Mouse (Mus musculus): Measurements from ENCODE around the gene 4933430I17Rik. TPM values are rescaled to one million over a fixed set of nuclear protein-coding genes. Genes with fewer than 3 reads are reported as not detected.
A peak's percentile ranks its signal among the peaks of the same experiment; 100 is the strongest.

4933430I17Rik gene
- polyA plus RNA-seq, 1 experiment from 2014 or later = 1.3 TPM

DNA sequence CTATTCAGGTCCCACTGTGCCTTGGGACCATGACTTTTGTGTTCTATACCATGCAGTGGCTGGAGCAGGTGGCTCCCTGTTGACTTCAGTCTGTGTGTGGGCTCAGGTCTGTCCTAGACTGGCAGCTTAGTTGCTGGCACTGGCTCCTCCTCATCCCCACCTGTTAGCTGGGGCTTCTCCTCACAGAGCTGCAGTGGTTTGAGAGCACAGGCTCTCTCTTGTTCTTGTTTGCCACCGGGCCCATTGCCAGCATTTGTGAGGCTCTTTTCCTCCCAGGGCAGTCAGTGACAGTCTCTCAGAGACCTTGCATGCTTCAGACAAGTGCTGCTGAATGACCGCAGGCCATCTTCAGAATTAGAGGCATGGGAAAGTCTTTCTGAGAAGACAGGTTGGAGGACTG lies 32.5 kb upstream of the 4933430I17Rik start:
- H3K9me3 ChIP-seq = no peaks in the 10 kb centered on the region
- no peak overlapping the region for H3K27ac ChIP-seq (replicated peaks)
- no peak for DNase-seq (ENCODE audit: low spot score)
- 84% methylated on average over 2 of the region's 2 CpGs for WGBS
- peaks cover 4% of the 10 kb centered on the region; the same call in 1 of the 2 replicates for H3K4me1 ChIP-seq
- H3K36me3 ChIP-seq (replicated peaks) = peaks cover 2% of the 10 kb centered on the region; the same call in 1 of the 2 replicates
- H3K4me3 ChIP-seq = no peak overlapping the region
- no peaks in the 10 kb centered on the region for H3K27me3 ChIP-seq (replicated peaks; ENCODE audit: low read depth, poor library complexity, severe bottlenecking)

DNA sequence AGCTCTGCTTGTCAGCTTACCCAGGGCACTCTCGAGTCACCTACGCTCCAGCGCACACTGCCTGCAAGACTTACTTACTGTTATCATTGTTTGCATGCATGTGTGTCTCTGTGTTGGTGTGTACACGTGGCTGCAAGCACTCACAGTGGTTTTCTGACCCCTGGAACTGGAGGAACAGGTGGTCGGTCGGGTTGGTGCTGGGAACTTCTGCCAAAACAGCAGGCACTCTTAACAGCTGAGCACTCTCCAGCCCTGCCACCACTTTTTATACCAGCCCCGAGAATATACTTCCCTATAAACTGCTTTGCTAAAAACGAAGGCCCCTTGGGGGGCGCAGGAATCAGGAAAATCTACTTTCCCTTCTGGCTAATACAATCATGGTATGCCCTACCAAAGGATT lies 30.9 kb upstream of the 4933430I17Rik start:
- Histone ChIP-seq H3K4me3 (no peak overlapping the region), H3K4me1 (no peaks in the 10 kb centered on the region), H3K9me3 (no peaks in the 10 kb centered on the region), H3K27ac (replicated peaks) (no peak overlapping the region), H3K36me3 (replicated peaks) (peaks cover 17% of the 10 kb centered on the region), H3K27me3 (replicated peaks; ENCODE audit: low read depth, poor library complexity, severe bottlenecking) (no peaks in the 10 kb centered on the region)
- no peak for DNase-seq (ENCODE audit: low spot score)
- WGBS = 72% methylated on average over 9 of the region's 9 CpGs

GRCm38 (mm10) chr4:62495946-62496345 lies 29.2 kb upstream of the 4933430I17Rik start:
- H3K36me3 ChIP-seq (replicated peaks) = peaks cover 26% of the 10 kb centered on the region
- H3K9me3 ChIP-seq = no peaks in the 10 kb centered on the region
- 85% methylated on average over 8 of the region's 8 CpGs for WGBS
- no peak overlapping the region for H3K4me3 ChIP-seq
- no peaks in the 10 kb centered on the region for H3K27me3 ChIP-seq (replicated peaks; ENCODE audit: low read depth, poor library complexity, severe bottlenecking)
- no peak overlapping the region for H3K27ac ChIP-seq (replicated peaks)
- H3K4me1 ChIP-seq = peaks cover 2% of the 10 kb centered on the region; the same call in 1 of the 2 replicates
- DNase-seq (ENCODE audit: low spot score) = no peak

GRCm38 (mm10) chr4:62496815-62497214 lies 28.4 kb upstream of the 4933430I17Rik start:
- 88% methylated on average over 8 of the region's 8 CpGs for WGBS
- H3K4me3 ChIP-seq = no peak overlapping the region
- no peaks in the 10 kb centered on the region for H3K9me3 ChIP-seq
- H3K4me1 ChIP-seq = peaks cover 8% of the 10 kb centered on the region
- peaks cover 26% of the 10 kb centered on the region for H3K36me3 ChIP-seq (replicated peaks)
- no peak for DNase-seq (ENCODE audit: low spot score)
- no peak overlapping the region for H3K27ac ChIP-seq (replicated peaks)
- no peaks in the 10 kb centered on the region for H3K27me3 ChIP-seq (replicated peaks; ENCODE audit: low read depth, poor library complexity, severe bottlenecking)

DNA sequence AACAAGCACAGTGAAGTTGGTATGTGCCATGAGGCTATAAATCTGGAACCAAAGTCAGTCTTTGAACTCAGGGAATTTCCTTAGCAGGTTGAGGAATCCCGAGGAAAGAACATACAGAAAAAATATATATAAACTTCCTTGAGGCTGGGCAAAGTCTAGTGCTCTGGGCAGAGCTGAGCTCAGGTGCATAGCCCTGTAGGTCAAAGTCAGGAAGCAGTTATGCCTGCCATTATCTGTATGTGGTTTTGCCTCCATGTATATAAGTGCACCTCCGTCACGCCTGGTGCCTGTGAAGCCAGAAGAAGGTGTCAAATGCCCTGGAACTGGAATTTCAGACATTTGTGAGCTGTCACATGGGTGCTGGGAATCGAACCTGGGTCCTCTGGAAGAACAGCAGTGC lies 24.4 kb upstream of the 4933430I17Rik start:
- H3K36me3 ChIP-seq (replicated peaks) = peaks cover 26% of the 10 kb centered on the region
- H3K4me1 ChIP-seq = peaks cover 20% of the 10 kb centered on the region
- no peak overlapping the region for H3K27ac ChIP-seq (replicated peaks)
- no peak overlapping the region for H3K4me3 ChIP-seq
- H3K27me3 ChIP-seq (replicated peaks; ENCODE audit: low read depth, poor library complexity, severe bottlenecking) = no peaks in the 10 kb centered on the region
- H3K9me3 ChIP-seq = no peaks in the 10 kb centered on the region
- DNase-seq (ENCODE audit: low spot score) = no peak
- WGBS = 87% methylated on average over 4 of the region's 4 CpGs

DNA sequence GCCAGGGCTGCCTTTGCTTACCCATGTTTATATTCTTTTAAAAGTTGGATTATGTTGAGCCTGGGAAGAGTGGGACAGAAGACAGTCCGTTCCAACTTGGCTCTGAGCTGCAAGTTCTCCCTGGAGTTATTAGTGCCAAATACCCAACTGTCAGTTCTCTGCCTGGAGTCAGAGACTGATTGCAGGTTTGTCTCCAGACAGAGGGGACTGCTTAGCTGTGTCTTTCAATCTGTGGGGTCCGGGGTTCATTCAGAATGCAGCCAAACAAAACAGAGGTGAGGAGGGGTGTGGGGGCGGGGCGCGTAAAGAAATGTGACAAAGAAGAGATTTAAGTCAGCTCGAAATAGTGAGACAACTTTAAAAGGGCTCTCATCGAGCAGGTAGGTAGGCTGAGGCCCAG lies 23.6 kb upstream of the 4933430I17Rik start:
- no peak for DNase-seq (ENCODE audit: low spot score)
- 6% methylated on average over 7 of the region's 7 CpGs for WGBS
- peaks cover 26% of the 10 kb centered on the region for H3K36me3 ChIP-seq (replicated peaks)
- peak overlapping the region; percentile 87 for H3K4me3 ChIP-seq
- no peaks in the 10 kb centered on the region for H3K9me3 ChIP-seq
- peaks cover 20% of the 10 kb centered on the region for H3K4me1 ChIP-seq
- H3K27me3 ChIP-seq (replicated peaks; ENCODE audit: low read depth, poor library complexity, severe bottlenecking) = no peaks in the 10 kb centered on the region
- H3K27ac ChIP-seq (replicated peaks) = peak overlapping the region; percentile 86

DNA sequence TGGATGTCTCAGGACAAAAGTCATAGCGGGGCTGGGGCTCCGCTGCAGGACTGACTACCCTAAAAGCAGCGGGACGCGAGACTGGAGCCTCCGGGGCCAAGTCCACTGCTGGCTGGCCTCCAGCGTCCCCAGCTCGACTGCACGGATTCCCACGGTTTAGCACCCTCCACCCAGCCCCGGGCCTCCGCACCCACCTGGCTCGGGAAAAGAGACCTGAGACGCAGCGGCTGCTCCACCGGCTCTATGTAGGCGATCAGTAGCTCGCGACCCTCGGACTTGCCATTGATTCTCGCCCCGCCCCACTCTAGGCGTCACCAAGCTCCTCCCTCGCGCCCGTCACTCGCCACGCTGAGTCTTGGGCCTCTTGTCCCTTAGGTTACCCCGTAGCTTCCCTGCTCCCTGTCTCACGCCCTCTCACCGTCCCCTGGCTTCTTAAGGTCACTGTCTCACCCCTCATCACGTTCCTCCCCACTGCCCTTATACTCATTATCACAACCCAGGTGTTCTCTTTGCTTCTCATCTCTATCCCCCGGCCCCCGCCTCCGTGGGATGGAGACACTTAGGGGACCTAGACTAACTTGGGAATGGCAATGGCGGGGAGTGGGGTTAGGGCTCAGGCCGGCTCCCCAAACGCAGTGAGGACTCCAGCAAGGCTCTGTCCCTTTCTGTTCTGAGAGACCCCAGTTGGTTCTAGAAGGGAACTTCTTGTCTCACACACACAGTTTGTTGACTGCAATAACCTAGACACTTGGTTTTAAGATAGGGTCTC lies 23.0 kb upstream of the 4933430I17Rik start:
- Histone ChIP-seq H3K9me3 (no peaks in the 10 kb centered on the region), H3K4me1 (peaks cover 20% of the 10 kb centered on the region), H3K27ac (replicated peaks) (peak overlapping the region; percentile 86), H3K27me3 (replicated peaks; ENCODE audit: low read depth, poor library complexity, severe bottlenecking) (no peaks in the 10 kb centered on the region), H3K36me3 (replicated peaks) (peaks cover 27% of the 10 kb centered on the region), H3K4me3 (peak overlapping the region; percentile 87)
- peak; percentile 93 for DNase-seq (ENCODE audit: low spot score)
- 2% methylated on average over 38 of the region's 38 CpGs for WGBS

- DNase-seq (ENCODE audit: low spot score) = no peak
- no peak overlapping the region for H3K27ac ChIP-seq (replicated peaks)
- H3K4me1 ChIP-seq = peaks cover 20% of the 10 kb centered on the region
- H3K27me3 ChIP-seq (replicated peaks; ENCODE audit: low read depth, poor library complexity, severe bottlenecking) = no peaks in the 10 kb centered on the region
- H3K9me3 ChIP-seq = no peaks in the 10 kb centered on the region
- WGBS = 75% methylated on average over 7 of the region's 7 CpGs
- H3K4me3 ChIP-seq = 0 out of 2 replicates have a peak overlapping the region, but pooled peaks have one; percentile 87
- H3K36me3 ChIP-seq (replicated peaks) = peaks cover 31% of the 10 kb centered on the region
Measured at GRCm38 (mm10) chr4:62502969-62503368, 22.2 kb upstream of the 4933430I17Rik start.

DNA sequence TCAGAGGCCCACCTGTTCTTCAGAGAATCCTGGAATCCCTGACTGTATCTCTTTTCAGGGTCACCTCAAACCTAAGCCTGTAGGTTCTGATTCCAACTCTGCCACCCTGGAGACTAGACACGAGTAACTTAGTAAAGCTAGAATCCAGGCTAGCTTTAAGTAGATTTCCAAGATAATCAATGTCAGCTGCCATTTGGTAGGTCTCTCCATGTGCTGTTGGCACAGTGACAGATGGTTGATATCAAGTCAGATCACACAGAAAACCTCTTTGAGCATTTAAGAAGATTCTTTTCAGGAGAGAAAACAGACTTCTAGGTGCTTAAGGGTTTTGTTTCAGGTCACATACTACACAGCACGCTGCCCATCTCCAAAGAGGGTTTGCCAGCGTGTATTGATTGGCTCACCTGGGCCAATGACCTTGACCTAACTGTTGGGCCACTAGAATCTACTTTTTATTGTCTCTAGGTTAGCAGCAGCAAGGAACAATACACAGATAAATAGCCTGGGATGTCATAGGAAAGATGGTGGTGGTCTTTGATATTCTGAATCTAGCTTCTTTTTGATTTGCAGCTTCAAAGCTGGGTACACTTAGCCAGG lies 21.7 kb upstream of the 4933430I17Rik start, which contains the start of gene Hdhd3:
TSS of gene Hdhd3 (minus strand) at position 94 of the 597 bp plus-strand sequence.
- H3K9me3 ChIP-seq = no peaks in the 10 kb centered on the region
- H3K4me1 ChIP-seq = peaks cover 20% of the 10 kb centered on the region
- 78% methylated on average over 3 of the region's 3 CpGs for WGBS
- peaks cover 31% of the 10 kb centered on the region for H3K36me3 ChIP-seq (replicated peaks)
- H3K27me3 ChIP-seq (replicated peaks; ENCODE audit: low read depth, poor library complexity, severe bottlenecking) = no peaks in the 10 kb centered on the region
- peak within 1 kb of the TSS; percentile 86 for H3K27ac ChIP-seq (replicated peaks)
- DNase-seq (ENCODE audit: low spot score) = no peak
- H3K4me3 ChIP-seq = peak within 1 kb of the TSS; percentile 87

- Histone ChIP-seq H3K27me3 (replicated peaks; ENCODE audit: low read depth, poor library complexity, severe bottlenecking) (no peaks in the 10 kb centered on the region), H3K36me3 (replicated peaks) (peaks cover 39% of the 10 kb centered on the region), H3K4me3 (no peak overlapping the region), H3K27ac (replicated peaks) (no peak overlapping the region), H3K9me3 (no peaks in the 10 kb centered on the region), H3K4me1 (peaks cover 18% of the 10 kb centered on the region)
- no peak for DNase-seq (ENCODE audit: low spot score)
- 90% methylated on average over 3 of the region's 3 CpGs for WGBS
Measured at GRCm38 (mm10) chr4:62505991-62506390, 19.2 kb upstream of the 4933430I17Rik start.

- no peak for DNase-seq (ENCODE audit: low spot score)
- WGBS = 49% methylated on average over 2 of the region's 2 CpGs
Measured at GRCm38 (mm10) chr4:62506798-62507197, 18.4 kb upstream of the 4933430I17Rik start.

DNA sequence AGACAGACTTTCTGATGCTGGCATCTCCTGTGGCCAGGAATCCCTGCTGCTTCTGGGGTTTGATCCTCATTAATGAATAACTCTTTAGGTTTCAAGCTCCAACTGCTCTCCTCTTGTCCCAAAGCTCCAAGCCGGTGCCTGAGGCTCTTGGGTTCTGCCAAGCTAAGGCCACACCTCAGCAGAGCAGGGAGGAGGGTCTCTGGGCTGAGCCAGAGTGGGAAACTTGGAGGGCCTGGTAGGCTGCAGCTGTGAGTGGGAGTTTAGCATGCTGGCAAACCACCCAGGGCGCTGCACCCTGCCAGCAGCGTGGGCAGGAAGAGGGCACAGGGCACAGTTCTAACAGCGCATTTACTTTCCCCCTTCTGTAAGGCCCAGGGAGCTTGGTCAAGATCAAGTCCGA lies 16.3 kb upstream of the 4933430I17Rik start:
- DNase-seq (ENCODE audit: low spot score) = no peak
- H3K27ac ChIP-seq (replicated peaks) = no peak overlapping the region
- H3K27me3 ChIP-seq (replicated peaks; ENCODE audit: low read depth, poor library complexity, severe bottlenecking) = no peaks in the 10 kb centered on the region
- peaks cover 1% of the 10 kb centered on the region; the same call in 1 of the 2 replicates for H3K4me1 ChIP-seq
- no peaks in the 10 kb centered on the region for H3K9me3 ChIP-seq
- no peak overlapping the region for H3K4me3 ChIP-seq
- H3K36me3 ChIP-seq (replicated peaks) = peaks cover 68% of the 10 kb centered on the region
- 95% methylated on average over 5 of the region's 5 CpGs for WGBS

More at GRCm38 (mm10) chr4:62506798-62507197, 18.4 kb upstream of the 4933430I17Rik start:
- Histone ChIP-seq H3K4me1 (peaks cover 12% of the 10 kb centered on the region), H3K36me3 (replicated peaks) (peaks cover 47% of the 10 kb centered on the region), H3K9me3 (no peaks in the 10 kb centered on the region), H3K27ac (replicated peaks) (no peak overlapping the region), H3K4me3 (no peak overlapping the region), H3K27me3 (replicated peaks; ENCODE audit: low read depth, poor library complexity, severe bottlenecking) (no peaks in the 10 kb centered on the region)

DNA sequence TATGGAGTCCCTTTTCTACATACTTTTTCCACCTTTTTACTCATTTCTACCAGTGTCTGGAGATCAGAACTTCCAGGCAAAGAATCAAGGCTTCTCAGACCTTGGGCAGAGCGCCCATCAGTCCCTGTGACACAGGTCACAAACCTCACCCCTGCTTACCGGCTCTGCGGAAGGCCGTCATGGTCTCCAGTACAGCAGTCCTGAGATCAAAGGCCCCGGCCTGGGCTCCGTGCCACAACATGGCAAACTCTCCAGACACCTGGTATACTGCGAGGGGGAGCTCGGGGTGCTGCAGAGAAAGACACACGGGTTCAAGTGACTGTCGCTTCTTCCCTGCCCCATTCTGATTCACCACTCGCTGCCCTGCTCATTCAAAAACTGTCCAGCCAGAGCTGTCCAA lies 15.2 kb upstream of the 4933430I17Rik start:
- peaks cover 71% of the 10 kb centered on the region for H3K36me3 ChIP-seq (replicated peaks)
- H3K27ac ChIP-seq (replicated peaks) = no peak overlapping the region
- H3K9me3 ChIP-seq = no peaks in the 10 kb centered on the region
- WGBS = 93% methylated on average over 11 of the region's 11 CpGs
- no peak for DNase-seq (ENCODE audit: low spot score)
- no peaks in the 10 kb centered on the region for H3K27me3 ChIP-seq (replicated peaks; ENCODE audit: low read depth, poor library complexity, severe bottlenecking)
- H3K4me1 ChIP-seq = peaks cover 5% of the 10 kb centered on the region; the same call in 1 of the 2 replicates
- no peak overlapping the region for H3K4me3 ChIP-seq

All from embryonic facial prominence, embryonic 10.5 days (tissue).